Mouse (Mus musculus) bone marrow, adult 2 months (tissue): ENCODE data around the gene Slc4a1. TPM values are rescaled to one million over a fixed set of nuclear protein-coding genes. Genes with fewer than 3 reads are reported as not detected.

Experiments
- H3K27ac ChIP-seq: fragments of 200-500 bp; 2 replicates; pipeline ENCODE4 v1.5.1; 2012; ENCODE audit warnings: low read depth, mild to moderate bottlenecking, control low read depth, inconsistent platforms, low read length; ENCODE audit not compliant: control insufficient read depth, poor library complexity, insufficient read depth
- H3K4me1 ChIP-seq: fragments of 200-500 bp; 2 replicates; pipeline ENCODE4 v1.6.1; 2011; ENCODE audit warnings: low read length; ENCODE audit not compliant: control insufficient read depth, insufficient read depth
- H3K4me3 ChIP-seq: fragments of 200-500 bp; replicated peaks from 2 replicates; pipeline ENCODE3; 2011; ENCODE audit warnings: mild to moderate bottlenecking, low read depth, low read length, control low read depth; ENCODE audit not compliant: control insufficient read depth
- CTCF ChIP-seq: fragments of 200-500 bp; IDR thresholded peaks from 2 replicates; pipeline ENCODE4 v1.5.1; 2011; ENCODE audit warnings: low read length, control low read depth; ENCODE audit not compliant: control insufficient read depth, insufficient read depth
- POLR2A ChIP-seq: fragments of 200-500 bp; IDR thresholded peaks from 2 replicates; pipeline ENCODE4 v1.6.1; 2011; ENCODE audit warnings: low read depth, mild to moderate bottlenecking, control low read depth, low read length, borderline replicate concordance; ENCODE audit not compliant: control insufficient read depth
- WGBS: fragments of 180-500 bp; shearing (Covaris S2); methylation state at CpG from one replicate; pipeline ENCODE4 v1.1.7; 2018; 5-methylcytosine and 5-hydroxymethylcytosine counted together
- polyA plus RNA-seq: library from polyadenylated mRNA; stranded (reverse); fragments of >200 nt; gene quantifications from 2 replicates; pipeline ENCODE4 v1.2.4, GENCODE M21; 2011; ENCODE audit warnings: low replicate concordance; ENCODE audit not compliant: missing spikeins, insufficient read depth, insufficient read length

The Slc4a1 gene
- polyA plus RNA-seq, 1 experiment: 762 TPM

DNA sequence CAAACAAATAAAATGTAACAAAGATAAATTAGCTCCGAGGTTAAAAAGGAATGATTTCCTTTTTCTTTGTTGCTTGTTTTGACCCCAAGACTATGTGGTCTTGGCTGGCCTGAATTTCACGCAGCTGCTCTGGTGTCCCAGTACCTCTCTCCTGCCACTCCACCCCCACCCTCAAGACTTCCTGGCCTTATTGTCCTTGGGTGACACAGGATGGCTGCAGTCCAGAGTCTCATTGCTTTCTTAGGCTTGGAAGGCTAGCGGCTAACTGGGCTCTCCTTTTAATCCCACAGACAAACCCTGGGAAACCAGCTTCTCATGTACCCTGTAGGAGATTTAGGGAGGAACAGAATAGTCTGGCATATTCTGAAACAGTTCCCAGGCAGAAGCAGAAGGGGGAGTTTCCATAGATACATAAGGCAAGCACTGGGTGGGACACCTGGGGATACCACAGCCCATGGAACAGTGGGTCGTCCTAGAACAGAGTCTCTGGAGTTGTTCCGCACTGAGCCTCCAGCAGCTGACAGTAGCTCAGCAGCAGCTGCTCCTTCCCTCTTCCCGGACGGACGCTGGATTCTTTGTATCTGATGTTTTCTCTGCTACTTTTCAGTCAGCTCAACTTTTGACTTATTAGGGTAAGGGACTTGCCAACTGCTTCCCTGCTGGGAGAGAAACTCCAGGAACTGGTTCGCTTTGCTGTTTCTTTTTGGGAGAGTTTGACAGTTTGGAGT lies 30.9 kb downstream of the Slc4a1 start:
- TF ChIP-seq CTCF: no peak
- TF ChIP-seq POLR2A: no peak
- H3K27ac ChIP-seq: no peak overlapping the region
- no peak overlapping the region for H3K4me3 ChIP-seq
- WGBS: 66% methylated on average over 9 of the region's 9 CpGs
- no peaks in the 10 kb centered on the region for H3K4me1 ChIP-seq

DNA sequence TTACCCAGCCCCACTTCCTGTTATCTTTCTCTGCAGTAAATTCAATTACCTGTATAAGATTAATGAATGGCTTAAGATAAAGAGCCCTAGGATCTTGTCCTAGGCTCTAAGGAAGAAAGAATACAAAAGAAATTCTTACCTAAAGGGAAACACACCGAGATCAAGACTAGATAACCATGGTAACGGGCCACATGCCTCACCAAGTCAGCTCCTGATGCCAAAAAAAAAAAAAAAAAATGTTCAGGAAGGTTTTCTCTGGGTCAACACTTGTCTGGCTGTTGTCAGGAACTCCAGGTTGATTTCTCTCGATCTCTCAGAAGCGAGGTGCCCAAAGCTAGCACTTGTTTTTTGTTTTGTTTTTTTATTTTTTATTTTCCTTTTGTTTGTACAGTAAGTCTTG lies 32.0 kb downstream of the Slc4a1 start:
- 68% methylated on average over 4 of the region's 4 CpGs for WGBS
- no peak for TF ChIP-seq POLR2A
- no peak for TF ChIP-seq CTCF
- Histone ChIP-seq H3K4me1 (no peaks in the 10 kb centered on the region), H3K4me3 (no peak overlapping the region), H3K27ac (no peak overlapping the region)

DNA sequence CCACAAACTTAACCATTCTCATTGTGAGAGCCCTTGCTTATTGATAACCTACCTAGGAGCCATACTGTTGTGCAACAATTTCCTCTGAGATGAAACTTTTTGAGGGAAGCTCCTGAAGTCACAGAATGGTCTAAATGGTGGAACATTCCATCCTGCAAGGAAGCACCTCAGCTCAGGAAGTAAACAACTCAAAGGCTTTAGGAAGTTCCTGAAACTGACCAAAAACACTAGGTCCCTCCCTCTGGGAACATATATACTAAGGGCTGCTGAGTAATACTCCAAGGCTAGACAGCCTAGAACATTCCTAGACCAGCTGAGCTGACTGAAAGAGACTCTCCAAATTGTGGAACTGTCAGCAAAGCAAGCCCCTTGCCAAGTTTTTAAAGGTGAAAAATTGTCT lies 32.9 kb downstream of the Slc4a1 start:
- Histone ChIP-seq H3K27ac (no peak overlapping the region), H3K4me1 (no peaks in the 10 kb centered on the region), H3K4me3 (no peak overlapping the region)
- no peak for TF ChIP-seq CTCF

GRCm38 (mm10) chr11:102331806-102332205 lies 34.2 kb downstream of the Slc4a1 start:
- Histone ChIP-seq H3K4me3 (no peak overlapping the region), H3K4me1 (no peaks in the 10 kb centered on the region), H3K27ac (no peak overlapping the region)
- TF ChIP-seq CTCF: no peak
- TF ChIP-seq POLR2A: no peak
- WGBS: 57% methylated on average over 4 of the region's 4 CpGs

DNA sequence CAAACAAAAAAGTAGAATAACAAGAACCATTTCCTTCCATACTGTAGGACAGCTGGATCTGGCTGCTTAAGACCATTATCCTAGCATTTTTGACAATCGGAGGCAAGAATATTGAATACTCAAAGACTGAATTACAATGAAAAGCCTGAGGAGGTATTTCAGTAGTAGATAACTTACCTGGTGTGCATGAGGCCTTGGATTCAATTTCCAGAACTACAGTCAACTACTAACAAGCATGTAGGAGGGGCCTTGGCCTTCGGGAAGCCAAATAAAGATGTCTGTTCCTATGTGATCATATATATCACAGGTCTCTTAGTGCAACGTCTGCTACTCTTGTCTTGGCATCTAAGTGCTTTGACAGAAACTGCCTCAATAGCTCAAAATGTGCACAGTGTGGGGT lies 36.0 kb downstream of the Slc4a1 start:
- no peaks in the 10 kb centered on the region for H3K4me1 ChIP-seq
- TF ChIP-seq POLR2A (no peak), CTCF (no peak)
- no peak overlapping the region for H3K27ac ChIP-seq
- WGBS: 75% methylated on average over 3 of the region's 3 CpGs
- no peak overlapping the region for H3K4me3 ChIP-seq

DNA sequence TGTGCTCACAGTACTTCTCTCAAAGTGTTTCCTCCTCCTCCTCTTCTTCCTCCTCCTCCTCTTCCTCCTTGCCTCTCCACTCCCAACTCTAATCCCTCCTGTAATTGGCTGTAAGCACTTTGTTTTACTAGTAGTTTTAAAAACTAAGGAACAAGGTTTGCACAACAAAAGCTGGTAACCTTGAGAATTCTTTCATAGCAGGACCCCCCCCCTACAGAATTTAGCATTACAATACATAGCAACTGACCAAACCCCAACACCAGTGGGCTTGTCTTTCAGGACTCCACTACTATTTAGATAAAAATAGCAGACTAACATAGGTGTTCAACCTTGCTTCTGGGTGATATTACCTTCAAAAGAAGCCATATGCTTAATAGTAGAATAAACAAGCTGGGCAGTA lies 36.5 kb downstream of the Slc4a1 start:
- no peaks in the 10 kb centered on the region for H3K4me1 ChIP-seq
- H3K27ac ChIP-seq: no peak overlapping the region
- no peak overlapping the region for H3K4me3 ChIP-seq
- TF ChIP-seq POLR2A: no peak
- no peak for TF ChIP-seq CTCF

DNA sequence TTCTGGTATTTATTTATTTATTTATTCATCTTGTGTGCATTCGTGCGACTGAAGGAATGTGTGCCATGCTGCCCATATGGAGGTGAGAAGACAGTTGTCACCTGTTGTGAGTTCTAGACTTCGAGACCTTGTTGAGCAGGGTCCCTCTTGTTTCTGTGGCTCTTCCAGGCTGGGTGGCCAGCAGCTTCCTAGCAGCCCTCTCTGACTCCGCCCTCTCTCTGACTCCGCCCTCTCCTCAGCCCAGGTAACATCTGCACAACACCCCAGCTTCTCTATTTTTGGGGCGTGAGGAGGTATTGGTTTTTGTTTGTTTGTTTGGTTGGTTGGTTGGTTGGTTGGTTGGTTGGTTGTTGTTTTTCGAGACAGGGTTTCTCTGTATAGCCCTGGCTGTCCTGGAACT lies 38.2 kb downstream of the Slc4a1 start:
- TF ChIP-seq POLR2A: no peak
- no peak for TF ChIP-seq CTCF
- Histone ChIP-seq H3K4me1 (no peaks in the 10 kb centered on the region), H3K4me3 (no peak overlapping the region), H3K27ac (no peak overlapping the region)
- 76% methylated on average over 7 of the region's 7 CpGs for WGBS

GRCm38 (mm10) chr11:102327250-102327649 lies 38.8 kb downstream of the Slc4a1 start:
- TF ChIP-seq POLR2A: no peak
- no peak for TF ChIP-seq CTCF
- Histone ChIP-seq H3K4me3 (no peak overlapping the region), H3K4me1 (no peaks in the 10 kb centered on the region), H3K27ac (no peak overlapping the region)
- 80% methylated on average over 5 of the region's 5 CpGs for WGBS

GRCm38 (mm10) chr11:102323516-102323915 lies 42.5 kb downstream of the Slc4a1 start:
- WGBS: 68% methylated on average over 1 of the region's 1 CpGs
- Histone ChIP-seq H3K27ac (no peak overlapping the region), H3K4me3 (no peak overlapping the region), H3K4me1 (peaks cover 4% of the 10 kb centered on the region)
- TF ChIP-seq CTCF: no peak
- no peak for TF ChIP-seq POLR2A
